Mouse (Mus musculus): ENCODE measurements around the gene Hydin.
A peak's percentile ranks its signal among the peaks of the same experiment; 100 is the strongest.
"Not testable (repeated sequence)": the region's sequence is repeated elsewhere in the genome, so short reads cannot be mapped to it uniquely, and the experiment has no call there.

Hydin gene

GRCm38 (mm10) chr8:110266741-110267140, at the start of gene Hydin:
Hydin (plus strand) TSS chr8:110266977.
- peak; percentile 84 for DNase-seq

- DNase-seq: no peak
Measured at GRCm38 (mm10) chr8:110217198-110217597, 49.6 kb upstream of the Hydin start.

- peak; percentile 100 for DNase-seq
Measured at GRCm38 (mm10) chr8:110217681-110218131, 49.1 kb upstream of the Hydin start.

- no peak for DNase-seq
Measured at GRCm38 (mm10) chr8:110218511-110218910, 48.3 kb upstream of the Hydin start.

GRCm38 (mm10) chr8:110220936-110221335, 45.8 kb upstream of the Hydin start:
- no peak for DNase-seq

- peak; percentile 51 for DNase-seq
Measured at GRCm38 (mm10) chr8:110230803-110231202, 36.0 kb upstream of the Hydin start.

GRCm38 (mm10) chr8:110242278-110243177, 24.2 kb upstream of the Hydin start:
- no peak for DNase-seq

GRCm38 (mm10) chr8:110244566-110244965, 22.2 kb upstream of the Hydin start:
- DNase-seq: no peak

GRCm38 (mm10) chr8:110247238-110247637, 19.5 kb upstream of the Hydin start:
- no peak for DNase-seq

GRCm38 (mm10) chr8:110253986-110254385, 12.8 kb upstream of the Hydin start:
- no peak for DNase-seq

- no peak for DNase-seq
Measured at GRCm38 (mm10) chr8:110265796-110266305, 926 bp upstream of the Hydin start.

- DNase-seq: no peak
Measured at GRCm38 (mm10) chr8:110267268-110267667, 491 bp downstream of the Hydin start.

- no peak for DNase-seq
Measured at GRCm38 (mm10) chr8:110270659-110271058, 3.9 kb downstream of the Hydin start.

GRCm38 (mm10) chr8:110273394-110273793, 6.6 kb downstream of the Hydin start:
- DNase-seq: no peak

GRCm38 (mm10) chr8:110275465-110276258, 8.9 kb downstream of the Hydin start:
- no peak for DNase-seq

GRCm38 (mm10) chr8:110276259-110276560, 9.4 kb downstream of the Hydin start:
- DNase-seq: no peak

GRCm38 (mm10) chr8:110312715-110313114, 45.9 kb downstream of the Hydin start:
- no peak for DNase-seq

GRCm38 (mm10) chr8:110315826-110316225, 49.0 kb downstream of the Hydin start:
- no peak for DNase-seq

- DNase-seq: no peak
Measured at GRCm38 (mm10) chr8:110319586-110319985, 52.8 kb downstream of the Hydin start.

- no peak for DNase-seq
Measured at GRCm38 (mm10) chr8:110321446-110321845, 54.7 kb downstream of the Hydin start.

GRCm38 (mm10) chr8:110323981-110324574, 57.3 kb downstream of the Hydin start:
- no peak for DNase-seq

- not testable (repeated sequence) for DNase-seq
Measured at GRCm38 (mm10) chr8:110327120-110327519, 60.3 kb downstream of the Hydin start.

GRCm38 (mm10) chr8:110333376-110333775, 66.6 kb downstream of the Hydin start:
- DNase-seq: no peak
